Mouse (Mus musculus) E14TG2a.4 (cell line): Measurements from ENCODE around the gene Ccdc33.

ENCODE experiments used
- CTCF ChIP-seq: conservative IDR thresholded peaks from 2 replicates; pipeline ENCODE4 v1.5.1; 2014; ENCODE audit warnings: low read length
- NANOG ChIP-seq: IDR thresholded peaks from 2 replicates; pipeline ENCODE4 v1.6.1; 2014; ENCODE audit warnings: borderline replicate concordance, low read length, mixed read lengths

DNA sequence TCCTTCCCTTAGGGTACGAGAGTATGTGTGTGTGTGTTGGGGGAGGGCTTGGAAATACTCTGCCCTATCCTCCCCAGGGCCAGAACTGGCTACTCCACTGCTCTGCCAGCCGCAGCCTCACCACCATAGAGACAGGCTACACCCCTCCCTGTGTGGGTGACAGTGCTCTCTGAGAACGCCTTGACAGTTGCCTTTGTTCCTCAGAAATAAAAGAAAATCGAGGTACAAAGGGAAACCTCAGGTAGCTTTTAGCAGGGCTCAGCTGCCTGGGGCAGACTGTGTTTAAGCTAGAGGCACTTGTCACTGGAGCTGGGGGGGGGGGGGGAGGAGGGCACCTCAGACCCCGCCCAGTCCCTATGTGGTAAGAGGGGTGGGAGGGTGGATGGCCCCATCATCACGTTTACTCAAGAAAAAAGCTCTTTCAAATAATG lies 6.3 kb downstream of the Ccdc33 start:
- no peak for TF ChIP-seq CTCF
- TF ChIP-seq NANOG, result no peak
